8 mouse cellular contexts compared by ENCODE assay signal in the genomic region with DNA sequence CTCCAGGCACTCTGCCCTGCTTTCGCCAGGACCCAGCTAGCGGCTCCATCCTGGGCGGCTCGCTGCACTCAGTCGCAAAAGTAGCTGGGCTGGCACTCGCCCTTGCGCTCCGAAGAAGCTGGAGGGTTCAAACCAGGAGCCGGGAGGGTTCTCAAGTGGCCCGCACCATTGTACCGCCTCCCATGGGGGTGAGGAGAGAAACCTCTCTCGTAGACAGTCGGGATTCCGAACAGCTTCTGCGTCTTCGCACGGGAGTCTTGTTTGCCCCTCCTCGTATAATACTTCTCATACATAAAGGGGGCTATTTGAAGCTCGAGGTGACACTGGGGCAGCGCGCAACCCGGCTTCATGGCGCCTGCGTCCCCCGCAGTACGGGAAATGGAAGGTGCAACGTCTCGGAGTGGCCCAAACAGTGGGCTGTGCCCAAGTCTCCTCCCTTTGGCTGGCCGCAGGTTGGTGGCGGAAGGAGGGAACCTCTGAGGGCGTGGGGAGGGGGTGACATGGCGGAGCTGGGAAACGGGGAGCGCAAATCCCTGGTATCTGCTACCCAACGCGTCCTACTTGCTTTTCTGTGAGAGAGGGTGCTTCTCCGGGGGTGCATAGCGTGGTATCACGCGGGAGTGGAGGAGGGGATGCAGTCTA. TPM values are rescaled to one million over a fixed set of nuclear protein-coding genes. Genes with fewer than 3 reads are reported as not detected.
A peak's percentile ranks its signal among the peaks of the same experiment; 100 is the strongest.
DNase-seq lines count a peak whose midpoint lies in the region; ATAC-seq lines count a peak whose summit lies in the region.

A gene (plus strand): TSS at position 124 of the 642 bp plus-strand sequence.

- no peaks in the 10 kb centered on the region for H3K36me3 ChIP-seq in embryonic facial prominence, embryonic 15.5 days
- no peaks in the 10 kb centered on the region for H3K36me3 ChIP-seq in kidney, embryonic 14.5 days (ENCODE audit: control insufficient read depth, insufficient read depth, low read length)
- H3K36me3 ChIP-seq in limb, embryonic 15.5 days: no peaks in the 10 kb centered on the region

- WGBS in embryonic facial prominence, embryonic 15.5 days: under 1% methylated on average over 40 of the region's 40 CpGs
- WGBS in kidney, embryonic 14.5 days: under 1% methylated on average over 40 of the region's 40 CpGs
- WGBS in limb, embryonic 15.5 days: under 1% methylated on average over 40 of the region's 40 CpGs

- peaks cover 38% of the 10 kb centered on the region for H3K27me3 ChIP-seq in embryonic facial prominence, embryonic 15.5 days
- H3K27me3 ChIP-seq in kidney, embryonic 14.5 days (ENCODE audit: control insufficient read depth, insufficient read depth, low read length): peaks cover 28% of the 10 kb centered on the region
- H3K27me3 ChIP-seq in limb, embryonic 15.5 days: peaks cover 40% of the 10 kb centered on the region

- H3K9ac ChIP-seq in embryonic facial prominence, embryonic 15.5 days: peak within 1 kb of the TSS; percentile 39
- H3K9ac ChIP-seq in kidney, embryonic 14.5 days (ENCODE audit: low read depth, low read length): peak within 1 kb of the TSS; percentile 64
- peak within 1 kb of the TSS; percentile 57 for H3K9ac ChIP-seq in limb, embryonic 15.5 days

- H3K4me3 ChIP-seq in embryonic facial prominence, embryonic 15.5 days (replicated peaks): peak within 1 kb of the TSS; percentile 63
- H3K4me3 ChIP-seq in kidney, embryonic 14.5 days (ENCODE audit: low read length): peak within 1 kb of the TSS; percentile 66
- H3K4me3 ChIP-seq in limb, embryonic 15.5 days: peak within 1 kb of the TSS; percentile 63

- H3K9me3 ChIP-seq in embryonic facial prominence, embryonic 15.5 days (replicated peaks): no peaks in the 10 kb centered on the region
- H3K9me3 ChIP-seq in kidney, embryonic 14.5 days (ENCODE audit: control insufficient read depth, low read length): no peaks in the 10 kb centered on the region
- H3K9me3 ChIP-seq in limb, embryonic 15.5 days: no peaks in the 10 kb centered on the region

- ATAC-seq in embryonic facial prominence, embryonic 15.5 days (ENCODE audit: insufficient number of reproducible peaks, low FRiP score, low TSS enrichment, low read depth): peak; percentile 87
- peak; percentile 82 for ATAC-seq in kidney, embryonic 14.5 days (ENCODE audit: low FRiP score, low TSS enrichment)
- ATAC-seq in limb, embryonic 15.5 days (ENCODE audit: insufficient number of reproducible peaks, low FRiP score, low TSS enrichment, low read depth): peak; percentile 84

- peak within 1 kb of the TSS; percentile 92 for H3K4me2 ChIP-seq in embryonic facial prominence, embryonic 15.5 days (replicated peaks)
- peak within 1 kb of the TSS; percentile 93 for H3K4me2 ChIP-seq in kidney, embryonic 14.5 days (replicated peaks; ENCODE audit: low read depth, low read length)
- peak within 1 kb of the TSS; percentile 91 for H3K4me2 ChIP-seq in limb, embryonic 15.5 days

- H3K4me1 ChIP-seq in embryonic facial prominence, embryonic 15.5 days: peaks cover 57% of the 10 kb centered on the region
- H3K4me1 ChIP-seq in kidney, embryonic 14.5 days (ENCODE audit: control insufficient read depth, insufficient read depth, low read length): peaks cover 32% of the 10 kb centered on the region
- peaks cover 61% of the 10 kb centered on the region for H3K4me1 ChIP-seq in limb, embryonic 15.5 days

- peak; percentile 83 for DNase-seq in 3T3-L1 (ENCODE audit: low read depth, low spot score)
- DNase-seq in adrenal gland, postnatal 4 days (ENCODE audit: low spot score in 2 of 2): peak; percentile 73 to 85
- peak; percentile 91 to 93 for DNase-seq in heart, adult 9 months (ENCODE audit: low spot score in 2 of 2)
- DNase-seq in monocyte, adult 2 months (ENCODE audit: low read depth in 1 of 2, low spot score in 2 of 2): peak; percentile 58 to 83
- peak; percentile 88 to 90 for DNase-seq in spleen, postnatal 36 days (ENCODE audit: low spot score in 2 of 2)

- peak within 1 kb of the TSS; percentile 94 for H3K27ac ChIP-seq in embryonic facial prominence, embryonic 15.5 days (replicated peaks)
- H3K27ac ChIP-seq in kidney, embryonic 14.5 days (ENCODE audit: low read depth, low read length): peak within 1 kb of the TSS; percentile 91
- H3K27ac ChIP-seq in limb, embryonic 15.5 days: peak within 1 kb of the TSS; percentile 93

RNA-seq across cellular contexts. Expression of the gene that starts here (rescaled TPM):
- total RNA-seq in adrenal gland, postnatal 4 days (2021): 10 to 100 TPM; 52.8 to 53.8 TPM
- polyA plus RNA-seq in embryonic facial prominence, embryonic 15.5 days (2015; fragmentation: Nextera tagmentation; extraction: Ambion mirVana): 2.8 and 4.1 TPM in 2 replicates
- polyA plus RNA-seq in kidney, embryonic 14.5 days (2014; fragmentation: Nextera tagmentation; extraction: Ambion mirVana): 4.3 and 5.3 TPM in 2 replicates
- polyA plus RNA-seq in limb, embryonic 15.5 days (2015; fragmentation: Nextera tagmentation; extraction: Ambion mirVana): 2.1 and 2.4 TPM in 2 replicates

Comparison
In these comparisons a context has a peak if more than half of its experiments do, and no peak if none do; other contexts are left out.
1. Peak in every context shown above with its lines: DNase-seq, ATAC-seq, H3K4me3 ChIP-seq and H3K27ac ChIP-seq.